Mouse (Mus musculus) thymus, adult 2 months (tissue): Measurements from ENCODE around the gene Srp14. TPM values are rescaled to one million over a fixed set of nuclear protein-coding genes. Genes with fewer than 3 reads are reported as not detected.

Source experiments
- DNase-seq: peaks from one replicate; pipeline ENCODE4 v3.0.0; 2021
- H3K27ac ChIP-seq: fragments of 200-500 bp; 2 replicates; pipeline ENCODE4 v1.5.1; 2012; ENCODE audit warnings: low read length, control low read depth; ENCODE audit not compliant: control insufficient read depth, insufficient read depth
- H3K27me3 ChIP-seq: fragments of 200-500 bp; 2 replicates; pipeline ENCODE4 v1.6.1; 2012; ENCODE audit warnings: mild to moderate bottlenecking, low read length, moderate library complexity, mixed read lengths; ENCODE audit not compliant: control insufficient read depth, insufficient read depth
- H3K36me3 ChIP-seq: fragments of 200-500 bp; 2 replicates; pipeline ENCODE4 v1.6.1; 2012; ENCODE audit warnings: mild to moderate bottlenecking, low read length, moderate library complexity; ENCODE audit not compliant: control insufficient read depth, insufficient read depth
- H3K4me1 ChIP-seq: fragments of 200-500 bp; replicated peaks from 2 replicates; pipeline ENCODE4 v1.6.1; 2012; ENCODE audit warnings: low read length; ENCODE audit not compliant: control insufficient read depth, insufficient read depth
- H3K4me3 ChIP-seq: fragments of 200-500 bp; 2 replicates; pipeline ENCODE4 v1.5.1; 2012; ENCODE audit warnings: mild to moderate bottlenecking, low read length, control low read depth, moderate library complexity; ENCODE audit not compliant: control insufficient read depth, insufficient read depth
- CTCF ChIP-seq: fragments of 200-500 bp; IDR thresholded peaks from 2 replicates; pipeline ENCODE4 v1.5.1; 2012; ENCODE audit warnings: mild to moderate bottlenecking, control low read depth, low read length, moderate library complexity, borderline replicate concordance; ENCODE audit not compliant: control insufficient read depth, poor library complexity, insufficient read depth; ENCODE audit errors: extremely low read depth
- POLR2A ChIP-seq: fragments of 200-500 bp; IDR thresholded peaks from 2 replicates; pipeline ENCODE4 v1.6.1; 2012; ENCODE audit warnings: mild to moderate bottlenecking, low read length, control low read depth, moderate library complexity; ENCODE audit not compliant: control insufficient read depth, poor library complexity, insufficient read depth; ENCODE audit errors: extremely low read depth
- WGBS: fragments of 180-500 bp; shearing (Covaris S2); methylation state at CpG from one replicate; pipeline ENCODE4 v1.1.7; 2018; 5-methylcytosine and 5-hydroxymethylcytosine counted together
- polyA plus RNA-seq: library from polyadenylated mRNA; depleted of rRNA; stranded (reverse); fragments of >200 nt; gene quantifications from 2 replicates; pipeline ENCODE4 v1.2.3, GENCODE M21; 2012

The Srp14 gene
- polyA plus RNA-seq, 1 experiment: 82.7 TPM

GRCm38 (mm10) chr2:118457463-118458261, 21.8 kb downstream of the Srp14 start:
- TF ChIP-seq CTCF (no peak), POLR2A (no peak)
- Histone ChIP-seq H3K4me1 (no peaks in the 10 kb centered on the region), H3K4me3 (no peak overlapping the region), H3K36me3 (no peaks in the 10 kb centered on the region), H3K27ac (no peak overlapping the region), H3K27me3 (no peaks in the 10 kb centered on the region)
- WGBS: 97% methylated on average over 13 of the region's 13 CpGs
- no peak for DNase-seq

GRCm38 (mm10) chr2:118457029-118457428, 22.5 kb downstream of the Srp14 start:
- no peaks in the 10 kb centered on the region for H3K36me3 ChIP-seq

GRCm38 (mm10) chr2:118451056-118451455, 28.5 kb downstream of the Srp14 start:
- no peak overlapping the region for H3K4me3 ChIP-seq
- H3K27ac ChIP-seq: no peak overlapping the region
- peaks cover 12% of the 10 kb centered on the region for H3K4me1 ChIP-seq
- TF ChIP-seq POLR2A: no peak
- TF ChIP-seq CTCF: no peak
- 98% methylated on average over 6 of the region's 6 CpGs for WGBS
- DNase-seq: no peak
- no peaks in the 10 kb centered on the region for H3K36me3 ChIP-seq
- no peaks in the 10 kb centered on the region for H3K27me3 ChIP-seq

More at GRCm38 (mm10) chr2:118457029-118457428, 22.5 kb downstream of the Srp14 start:
- H3K4me1 ChIP-seq: no peaks in the 10 kb centered on the region
- H3K27ac ChIP-seq: no peak overlapping the region
- no peak for DNase-seq
- H3K4me3 ChIP-seq: no peak overlapping the region
- no peaks in the 10 kb centered on the region for H3K27me3 ChIP-seq
- 98% methylated on average over 3 of the region's 3 CpGs for WGBS
- TF ChIP-seq POLR2A (no peak), CTCF (no peak)

GRCm38 (mm10) chr2:118448181-118448580, 31.3 kb downstream of the Srp14 start:
- peaks cover 4% of the 10 kb centered on the region; the same call in 1 of the 2 replicates for H3K36me3 ChIP-seq
- no peak overlapping the region for H3K4me3 ChIP-seq
- TF ChIP-seq POLR2A (no peak), CTCF (no peak)
- 97% methylated on average over 12 of the region's 12 CpGs for WGBS
- DNase-seq: no peak
- H3K27me3 ChIP-seq: no peaks in the 10 kb centered on the region
- no peak overlapping the region for H3K27ac ChIP-seq
- peaks cover 12% of the 10 kb centered on the region for H3K4me1 ChIP-seq

- 90% methylated on average over 13 of the region's 13 CpGs for WGBS
- Histone ChIP-seq H3K4me1 (0 out of 2 replicates have a peak, but pooled peaks cover 4% of the 10 kb centered on the region), H3K36me3 (peaks cover 4% of the 10 kb centered on the region; the same call in 1 of the 2 replicates), H3K27me3 (no peaks in the 10 kb centered on the region), H3K4me3 (no peak overlapping the region), H3K27ac (no peak overlapping the region)
- no peak for TF ChIP-seq POLR2A
- TF ChIP-seq CTCF: no peak
- no peak for DNase-seq
Observed at GRCm38 (mm10) chr2:118445696-118446674, 33.5 kb downstream of the Srp14 start.

- peaks cover 4% of the 10 kb centered on the region; the same call in 1 of the 2 replicates for H3K36me3 ChIP-seq
- TF ChIP-seq CTCF (no peak), POLR2A (no peak)
- H3K27me3 ChIP-seq: no peaks in the 10 kb centered on the region
- no peaks in the 10 kb centered on the region for H3K4me1 ChIP-seq
- no peak for DNase-seq
- 97% methylated on average over 4 of the region's 4 CpGs for WGBS
- no peak overlapping the region for H3K4me3 ChIP-seq
- no peak overlapping the region for H3K27ac ChIP-seq
Observed at GRCm38 (mm10) chr2:118442723-118443122, 36.8 kb downstream of the Srp14 start.
